Mouse (Mus musculus) large intestine, adult 2 months (tissue): ENCODE measurements at regions not wholly inside any gene's neighbourhood (a gene's known extent, or its start where the extent isn't known, plus 50 kb on each side); places are given as distances from the start of the nearest gene placed in this dataset.

ENCODE experiments used
- DNase-seq: peaks from one replicate; pipeline ENCODE4 v3.0.0-alpha.2; 2012; ENCODE audit warnings: low read depth, low spot score
- WGBS: fragments of 180-500 bp; shearing (Covaris S2); methylation state at CpG from one replicate; pipeline ENCODE4 v1.1.7; 2018; 5-methylcytosine and 5-hydroxymethylcytosine counted together

GRCm38 (mm10) chr10:91242491-91243046 is 61.5 kb upstream of the Tmpo start:
- DNase-seq: no peak
- 46% methylated on average over 5 of the region's 5 CpGs for WGBS

- DNase-seq: no peak
Observed at GRCm38 (mm10) chr10:91241611-91242005, 60.5 kb upstream of the Tmpo start.

GRCm38 (mm10) chr10:91240856-91241610 is 59.9 kb upstream of the Tmpo start:
- DNase-seq: peak; percentile 8
- 34% methylated on average over 10 of the region's 10 CpGs for WGBS

More at GRCm38 (mm10) chr10:91241611-91242005, 60.5 kb upstream of the Tmpo start:
- WGBS: 43% methylated on average over 7 of the region's 7 CpGs

DNA sequence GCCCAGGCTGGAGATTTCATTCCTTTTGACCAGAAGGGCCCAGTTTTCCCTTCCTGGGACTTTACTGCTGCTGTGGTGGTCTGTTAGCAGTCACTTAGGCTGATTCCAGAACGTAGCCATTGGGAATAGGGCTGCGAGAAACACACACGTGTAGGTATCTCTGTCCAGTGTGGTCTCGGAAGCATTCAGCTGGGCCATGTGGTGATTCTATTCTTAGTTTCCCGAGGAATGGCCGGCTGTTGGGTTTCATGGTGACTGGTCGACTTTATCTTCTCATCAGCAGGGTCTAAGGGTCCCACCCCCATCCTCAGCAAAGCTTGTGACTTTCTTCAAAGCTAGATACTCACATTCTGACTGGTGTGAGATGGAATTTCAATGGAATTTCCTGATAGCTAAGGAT is 59.2 kb upstream of the Tmpo start:
- DNase-seq: no peak

GRCm38 (mm10) chr10:91236844-91237243 is 55.7 kb upstream of the Tmpo start:
- WGBS: 13% methylated on average over 7 of the region's 7 CpGs
- peak; percentile 4 for DNase-seq

More for the DNA sequence above, 59.2 kb upstream of the Tmpo start:
- 80% methylated on average over 7 of the region's 7 CpGs for WGBS

GRCm38 (mm10) chr10:91234709-91235108 is 53.6 kb upstream of the Tmpo start:
- no peak for DNase-seq
- 69% methylated on average over 3 of the region's 3 CpGs for WGBS
